Mouse (Mus musculus) kidney, embryonic 14.5 days (tissue): Measurements from ENCODE around the gene Tekt4. TPM values are rescaled to one million over a fixed set of nuclear protein-coding genes. Genes with fewer than 3 reads are reported as not detected.

Experiments
- ATAC-seq: fragments of 200-750 bp; cut with Nextera tagmentation; 2 replicates; pipeline ENCODE4 v1.8.0; 2017; ENCODE audit warnings: moderate number of reproducible peaks, mild to moderate bottlenecking, moderate TSS enrichment, moderate library complexity; ENCODE audit not compliant: low FRiP score, low TSS enrichment
- H3K27ac ChIP-seq: fragments of 300-500 bp; sonication (generic); 2 replicates; pipeline ENCODE4 v1.5.1; 2014; ENCODE audit warnings: low read depth, mild to moderate bottlenecking, low read length, moderate library complexity, mixed read lengths
- H3K27me3 ChIP-seq: fragments of 300-500 bp; sonication (generic); 2 replicates; pipeline ENCODE4 v1.6.1; 2014; ENCODE audit warnings: mild to moderate bottlenecking, low read length; ENCODE audit not compliant: control insufficient read depth, insufficient read depth
- H3K36me3 ChIP-seq: fragments of 300-500 bp; sonication (generic); 2 replicates; pipeline ENCODE4 v1.6.1; 2014; ENCODE audit warnings: low read length, mixed read lengths; ENCODE audit not compliant: control insufficient read depth, insufficient read depth
- H3K4me1 ChIP-seq: fragments of 300-500 bp; sonication (generic); 2 replicates; pipeline ENCODE4 v1.6.1; 2014; ENCODE audit warnings: low read length, mixed read lengths; ENCODE audit not compliant: control insufficient read depth, insufficient read depth
- H3K4me2 ChIP-seq: fragments of 300-500 bp; sonication (generic); replicated peaks from 2 replicates; pipeline ENCODE4 v1.6.1; 2014; ENCODE audit warnings: low read depth, mild to moderate bottlenecking, low read length
- H3K4me3 ChIP-seq: fragments of 300-500 bp; sonication (generic); 2 replicates; pipeline ENCODE4 v1.5.1; 2014; ENCODE audit warnings: mild to moderate bottlenecking, low read length
- H3K9ac ChIP-seq: fragments of 300-500 bp; sonication (generic); 2 replicates; pipeline ENCODE4 v1.6.1; 2014; ENCODE audit warnings: low read depth, mild to moderate bottlenecking, low read length, moderate library complexity
- H3K9me3 ChIP-seq: fragments of 300-500 bp; sonication (generic); 2 replicates; pipeline ENCODE4 v1.6.1; 2016; ENCODE audit warnings: low read length; ENCODE audit not compliant: control insufficient read depth
- WGBS: fragments of 180-500 bp; shearing (Covaris S2); extraction: QIAGEN DNeasy Blood & Tissue Kit; methylation state at CpG from one replicate; pipeline ENCODE4 v1.1.7; 2014; 5-methylcytosine and 5-hydroxymethylcytosine counted together
- polyA plus RNA-seq: library from polyadenylated mRNA; unstranded; fragments of >200 nt; fragmentation: Nextera tagmentation; extraction: Ambion mirVana; gene quantifications from 2 replicates; pipeline ENCODE4 v1.2.1, GENCODE M21; 2014

The Tekt4 gene
- polyA plus RNA-seq, 1 experiment from 2014 or later: not detected

GRCm38 (mm10) chr17:25514055-25514454, 59.6 kb downstream of the Tekt4 start:
- Histone ChIP-seq H3K9me3 (no peaks in the 10 kb centered on the region), H3K4me3 (no peak overlapping the region), H3K9ac (no peak overlapping the region), H3K36me3 (no peaks in the 10 kb centered on the region), H3K27me3 (no peaks in the 10 kb centered on the region), H3K4me1 (peaks cover 4% of the 10 kb centered on the region; the same call in 1 of the 2 replicates), H3K4me2 (no peak overlapping the region), H3K27ac (no peak overlapping the region)
- 85% methylated on average over 2 of the region's 2 CpGs for WGBS
- ATAC-seq: no peak

- H3K27me3 ChIP-seq: no peaks in the 10 kb centered on the region; the same call in 1 of the 2 replicates
- H3K4me3 ChIP-seq: no peak overlapping the region
- H3K27ac ChIP-seq: no peak overlapping the region
- H3K9me3 ChIP-seq: no peaks in the 10 kb centered on the region
- no peak overlapping the region for H3K9ac ChIP-seq
- peaks cover 4% of the 10 kb centered on the region; the same call in 1 of the 2 replicates for H3K4me1 ChIP-seq
- 16% methylated on average over 5 of the region's 5 CpGs for WGBS
- no peaks in the 10 kb centered on the region for H3K36me3 ChIP-seq
- H3K4me2 ChIP-seq: no peak overlapping the region
- no peak for ATAC-seq
These were observed 61.9 kb downstream of the Tekt4 start for GRCm38 (mm10) chr17:25516315-25516714.

GRCm38 (mm10) chr17:25518144-25518543, 63.7 kb downstream of the Tekt4 start:
- Histone ChIP-seq H3K36me3 (no peaks in the 10 kb centered on the region), H3K27ac (no peak overlapping the region), H3K4me2 (no peak overlapping the region), H3K4me1 (peaks cover 4% of the 10 kb centered on the region; the same call in 1 of the 2 replicates), H3K9ac (no peak overlapping the region), H3K4me3 (no peak overlapping the region), H3K27me3 (no peaks in the 10 kb centered on the region; the same call in 1 of the 2 replicates), H3K9me3 (no peaks in the 10 kb centered on the region)
- ATAC-seq: no peak
- 90% methylated on average over 17 of the region's 17 CpGs for WGBS

GRCm38 (mm10) chr17:25519511-25519910, 65.1 kb downstream of the Tekt4 start:
- Histone ChIP-seq H3K27me3 (no peaks in the 10 kb centered on the region; the same call in 1 of the 2 replicates), H3K9me3 (no peaks in the 10 kb centered on the region), H3K9ac (no peak overlapping the region), H3K27ac (no peak overlapping the region), H3K4me3 (no peak overlapping the region), H3K4me2 (no peak overlapping the region), H3K36me3 (no peaks in the 10 kb centered on the region), H3K4me1 (peaks cover 4% of the 10 kb centered on the region; the same call in 1 of the 2 replicates)
- ATAC-seq: no peak
- 82% methylated on average over 5 of the region's 5 CpGs for WGBS

GRCm38 (mm10) chr17:25520492-25520891, 66.1 kb downstream of the Tekt4 start:
- no peak overlapping the region for H3K27ac ChIP-seq
- no peaks in the 10 kb centered on the region for H3K36me3 ChIP-seq
- ATAC-seq: no peak
- H3K4me2 ChIP-seq: no peak overlapping the region
- WGBS: 19% methylated on average over 9 of the region's 9 CpGs
- H3K4me3 ChIP-seq: no peak overlapping the region
- H3K9ac ChIP-seq: no peak overlapping the region
- H3K9me3 ChIP-seq: no peaks in the 10 kb centered on the region
- peaks cover 4% of the 10 kb centered on the region; the same call in 1 of the 2 replicates for H3K4me1 ChIP-seq
- H3K27me3 ChIP-seq: no peaks in the 10 kb centered on the region; the same call in 1 of the 2 replicates

GRCm38 (mm10) chr17:25522080-25522479, 67.7 kb downstream of the Tekt4 start:
- Histone ChIP-seq H3K4me2 (no peak overlapping the region), H3K9me3 (no peaks in the 10 kb centered on the region), H3K9ac (no peak overlapping the region), H3K27me3 (no peaks in the 10 kb centered on the region; the same call in 1 of the 2 replicates), H3K27ac (no peak overlapping the region), H3K4me3 (no peak overlapping the region), H3K36me3 (no peaks in the 10 kb centered on the region), H3K4me1 (no peaks in the 10 kb centered on the region)
- ATAC-seq: no peak
- 60% methylated on average over 12 of the region's 12 CpGs for WGBS

Other genes with a start within 250 kb of the Tekt4 start
- 33.8 and 41.5 TPM in 2 replicates for gene Gnptg, start 214.5 kb upstream of the Tekt4 start, polyA plus RNA-seq
- 48.9 and 51.4 TPM in 2 replicates for gene Tsr3, start 214.4 kb upstream of the Tekt4 start, polyA plus RNA-seq
- 0.76 and 1.9 TPM in 2 replicates for gene Baiap3, start 198.3 kb upstream of the Tekt4 start, polyA plus RNA-seq
- gene Ube2i, start 180.0 kb upstream of the Tekt4 start, polyA plus RNA-seq: 675 and 744 TPM in 2 replicates
- gene Prss34, start 156.2 kb upstream of the Tekt4 start, polyA plus RNA-seq: not detected in 2 replicates
- gene Prss28, start 146.0 kb upstream of the Tekt4 start, polyA plus RNA-seq: not detected in 2 replicates
- gene Prss29, start 136.0 kb upstream of the Tekt4 start, polyA plus RNA-seq: not detected in 2 replicates
- 0.27 and 0.39 TPM in 2 replicates for gene Tpsab1, start 109.1 kb upstream of the Tekt4 start, polyA plus RNA-seq
- gene Tpsb2, start 88.3 kb upstream of the Tekt4 start, polyA plus RNA-seq: 0.30 and 0.57 TPM in 2 replicates
- gene Tpsg1, start 85.3 kb upstream of the Tekt4 start, polyA plus RNA-seq: 0.49 TPM in 1 of 2 replicates, not detected in the other
- 3.0 and 4.0 TPM in 2 replicates for gene Cacna1h, start 20.8 kb upstream of the Tekt4 start, polyA plus RNA-seq
- gene Sstr5, start 42.7 kb downstream of the Tekt4 start, polyA plus RNA-seq: not detected in 2 replicates
- gene Sox8, start 116.1 kb downstream of the Tekt4 start, polyA plus RNA-seq: 6.5 and 8.5 TPM in 2 replicates
- gene Lmf1, start 124.5 kb downstream of the Tekt4 start, polyA plus RNA-seq: 21.3 and 29.8 TPM in 2 replicates